Mouse (Mus musculus) intestine, postnatal 0 days (tissue): ENCODE data around the gene Hdc. TPM values are rescaled to one million over a fixed set of nuclear protein-coding genes. Genes with fewer than 3 reads are reported as not detected.

Source experiments
- ATAC-seq: fragments of 200-750 bp; cut with Nextera tagmentation; 2 replicates; pipeline ENCODE4 v1.8.0; 2017; ENCODE audit warnings: mild to moderate bottlenecking, moderate TSS enrichment, moderate library complexity
- H3K27ac ChIP-seq: fragments of 300-500 bp; sonication (generic); 2 replicates; pipeline ENCODE4 v1.5.1; 2014; ENCODE audit warnings: mild to moderate bottlenecking, low read depth, low read length, moderate library complexity
- H3K27me3 ChIP-seq: fragments of 300-500 bp; sonication (generic); replicated peaks from 2 replicates; pipeline ENCODE4 v1.6.1; 2014; ENCODE audit warnings: low read length, mixed read lengths; ENCODE audit not compliant: control insufficient read depth, insufficient read depth
- H3K36me3 ChIP-seq: fragments of 300-500 bp; sonication (generic); 2 replicates; pipeline ENCODE4 v1.6.1; 2014; ENCODE audit warnings: mild to moderate bottlenecking, moderate library complexity; ENCODE audit not compliant: control insufficient read depth, insufficient read depth
- H3K4me1 ChIP-seq: fragments of 300-500 bp; sonication (generic); replicated peaks from 2 replicates; pipeline ENCODE4 v1.6.1; 2014; ENCODE audit warnings: antibody characterized with exemption, low read length, mixed read lengths; ENCODE audit not compliant: control insufficient read depth, insufficient read depth
- H3K4me2 ChIP-seq: fragments of 300-500 bp; sonication (generic); replicated peaks from 2 replicates; pipeline ENCODE4 v1.6.1; 2014; ENCODE audit warnings: low read depth, mild to moderate bottlenecking, moderate library complexity
- H3K4me3 ChIP-seq: fragments of 300-500 bp; sonication (generic); 2 replicates; pipeline ENCODE4 v1.5.1; 2014; ENCODE audit warnings: low read depth, low read length
- H3K9ac ChIP-seq: fragments of 300-500 bp; sonication (generic); 2 replicates; pipeline ENCODE4 v1.6.1; 2014; ENCODE audit warnings: mild to moderate bottlenecking, low read depth, low read length
- H3K9me3 ChIP-seq: fragments of 300-500 bp; sonication (generic); 2 replicates; pipeline ENCODE4 v1.6.1; 2016; ENCODE audit warnings: mixed run types; ENCODE audit not compliant: control insufficient read depth
- CTCF ChIP-seq: sonication (generic); IDR thresholded peaks from 2 replicates; pipeline ENCODE4 v1.5.1; 2016; ENCODE audit warnings: low read depth, mild to moderate bottlenecking, control low read depth, antibody characterized with exemption, moderate library complexity
- WGBS: fragments of 180-500 bp; shearing (Covaris S2); extraction: QIAGEN DNeasy Blood & Tissue Kit; methylation state at CpG from one replicate; pipeline ENCODE4 v1.1.7; 2014; 5-methylcytosine and 5-hydroxymethylcytosine counted together
- polyA plus RNA-seq: library from polyadenylated mRNA; unstranded; fragments of >200 nt; fragmentation: Nextera tagmentation; extraction: Ambion mirVana; gene quantifications from 2 replicates; pipeline ENCODE4 v1.2.1, GENCODE M21; 2015

The Hdc gene
- polyA plus RNA-seq, 1 experiment from 2014 or later, result 1.2 TPM

DNA sequence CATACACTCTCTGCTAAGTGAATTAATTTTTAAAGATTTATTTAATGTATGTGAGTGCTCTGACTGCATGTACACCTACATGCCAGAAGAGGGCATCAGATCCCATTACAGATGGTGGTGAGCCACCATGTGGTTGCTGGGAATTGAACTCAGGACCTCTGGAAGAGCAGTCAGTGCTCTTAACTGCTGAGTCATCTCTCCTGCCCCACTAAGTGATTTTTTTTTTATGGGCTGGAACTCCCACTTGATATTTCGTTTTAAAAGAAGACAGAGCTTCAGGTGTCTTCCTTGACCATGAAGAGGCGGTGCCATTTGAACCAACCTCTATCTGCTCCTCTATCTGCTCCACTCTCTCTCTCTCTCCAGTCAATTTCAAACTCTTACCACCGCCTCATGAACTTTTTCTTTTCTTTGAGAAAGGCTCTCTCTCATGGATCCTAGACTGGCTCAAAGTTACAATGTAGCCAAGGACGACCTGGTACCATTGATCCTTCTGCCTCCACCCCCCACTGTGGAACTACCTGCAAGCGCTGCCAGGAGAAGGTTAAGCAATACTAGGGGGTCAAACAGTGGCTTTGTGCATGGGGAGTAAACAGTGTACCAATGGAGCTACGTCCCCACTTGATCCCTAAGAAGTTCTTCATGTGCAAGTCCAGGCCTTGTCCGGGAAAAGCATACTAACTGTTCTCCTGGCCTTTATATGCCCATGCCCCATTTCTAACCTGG, 22.6 kb downstream of the Hdc start:
- peak overlapping the region; percentile 5; the same call in 1 of the 2 replicates for H3K27ac ChIP-seq
- no peaks in the 10 kb centered on the region for H3K9me3 ChIP-seq
- TF ChIP-seq CTCF, result peak; percentile 25; the same call in 1 of the 2 replicates
- no peak overlapping the region for H3K4me3 ChIP-seq
- 0 out of 2 replicates have a peak, but pooled peaks cover 4% of the 10 kb centered on the region for H3K27me3 ChIP-seq
- no peaks in the 10 kb centered on the region for H3K36me3 ChIP-seq
- H3K4me1 ChIP-seq, result no peaks in the 10 kb centered on the region
- ATAC-seq, result no peak
- WGBS, result 88% methylated on average over 7 of the region's 7 CpGs
- H3K4me2 ChIP-seq, result no peak overlapping the region
- no peak overlapping the region for H3K9ac ChIP-seq

DNA sequence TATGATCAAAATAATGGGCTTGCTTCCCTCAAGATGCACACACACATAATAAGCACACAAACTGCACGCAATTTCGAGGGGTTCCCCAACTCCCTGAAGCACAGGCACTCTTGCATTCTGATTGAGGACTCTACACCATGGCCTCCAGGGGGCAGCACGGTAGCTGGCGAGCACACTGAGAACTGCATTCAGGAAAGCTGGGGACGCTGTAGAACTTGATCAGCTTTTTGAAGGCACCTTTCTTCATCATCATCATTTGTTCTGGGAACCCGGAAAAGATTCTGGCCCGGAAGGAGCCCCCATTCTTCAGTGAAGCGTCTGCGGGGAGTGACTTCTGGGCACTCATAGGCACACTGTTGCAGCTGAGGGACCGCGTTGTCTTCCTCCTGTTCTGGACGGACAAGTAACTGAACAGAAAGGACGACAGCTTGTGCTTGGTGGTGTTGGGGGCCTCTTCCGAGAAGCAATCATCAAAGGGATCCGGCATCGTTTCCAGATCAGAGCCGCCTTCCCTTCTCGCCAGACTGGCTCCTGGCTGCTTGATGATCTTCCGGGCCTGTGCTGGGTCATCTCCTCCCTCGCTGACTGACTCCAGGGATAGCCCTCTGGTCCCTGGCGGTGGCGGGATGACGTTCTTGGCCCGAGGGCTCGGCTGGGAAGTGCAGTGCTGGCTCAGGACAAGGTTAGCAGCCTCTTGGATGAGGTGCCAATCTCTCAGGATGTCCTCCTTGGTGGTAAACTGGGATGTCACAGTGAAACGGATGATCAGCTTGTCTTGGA, 25.1 kb downstream of the Hdc start:
- 0 out of 2 replicates have a peak, but pooled peaks have one; percentile 42 for ATAC-seq
- peak; percentile 92 for TF ChIP-seq CTCF
- Histone ChIP-seq H3K4me3 (peak overlapping the region; percentile 35), H3K4me2 (peak overlapping the region; percentile 69), H3K27ac (no peak overlapping the region), H3K9ac (no peak overlapping the region), H3K4me1 (no peaks in the 10 kb centered on the region), H3K36me3 (no peaks in the 10 kb centered on the region), H3K27me3 (no peaks in the 10 kb centered on the region), H3K9me3 (no peaks in the 10 kb centered on the region)
- 28% methylated on average over 26 of the region's 26 CpGs for WGBS

DNA sequence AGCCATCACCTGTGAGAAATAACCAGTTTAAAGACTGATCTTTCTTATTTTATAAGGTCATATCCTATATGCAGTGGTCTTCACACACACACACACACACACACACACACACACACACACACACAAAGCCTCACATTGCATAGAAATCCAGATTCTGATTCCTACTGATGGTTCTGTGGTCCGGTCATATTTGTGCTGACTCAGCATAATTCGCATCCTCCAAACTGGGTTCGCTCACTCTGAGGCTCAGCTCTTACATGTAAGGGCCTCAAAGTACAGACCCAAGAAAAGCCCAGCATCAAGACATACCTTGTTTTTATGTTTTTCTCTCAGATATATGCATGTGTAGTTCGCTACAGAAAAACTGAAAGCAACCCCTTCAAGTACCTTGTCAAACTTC, 27.8 kb downstream of the Hdc start:
- H3K27ac ChIP-seq, result no peak overlapping the region
- no peaks in the 10 kb centered on the region for H3K9me3 ChIP-seq
- H3K36me3 ChIP-seq, result no peaks in the 10 kb centered on the region
- H3K4me2 ChIP-seq, result no peak overlapping the region
- no peaks in the 10 kb centered on the region for H3K27me3 ChIP-seq
- WGBS, result 87% methylated on average over 4 of the region's 4 CpGs
- H3K4me3 ChIP-seq, result no peak overlapping the region
- H3K4me1 ChIP-seq, result no peaks in the 10 kb centered on the region
- no peak overlapping the region for H3K9ac ChIP-seq
- no peak for ATAC-seq
- no peak for TF ChIP-seq CTCF

DNA sequence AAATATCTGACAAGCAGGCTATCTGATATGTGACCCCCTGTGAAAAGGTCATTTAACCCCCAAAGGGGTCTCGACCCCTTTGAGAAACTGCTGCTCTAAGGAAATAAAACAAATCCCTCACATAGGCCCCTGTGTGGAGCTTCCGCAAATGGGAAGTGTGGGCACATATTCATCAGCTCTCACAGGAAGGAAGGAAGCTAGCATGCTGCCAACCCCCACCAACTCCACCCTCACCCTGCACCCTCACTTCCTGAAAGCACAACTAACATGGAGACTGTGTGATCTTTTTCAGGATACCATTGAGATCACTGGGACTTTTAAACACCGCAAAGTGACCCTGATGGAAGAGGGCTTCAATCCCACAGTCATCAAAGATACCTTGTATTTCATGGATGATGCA, 31.6 kb downstream of the Hdc start:
- Histone ChIP-seq H3K4me1 (no peaks in the 10 kb centered on the region), H3K27me3 (no peaks in the 10 kb centered on the region), H3K36me3 (no peaks in the 10 kb centered on the region), H3K9me3 (no peaks in the 10 kb centered on the region), H3K4me3 (no peak overlapping the region), H3K27ac (no peak overlapping the region), H3K4me2 (no peak overlapping the region), H3K9ac (no peak overlapping the region)
- no peak for ATAC-seq
- no peak for TF ChIP-seq CTCF
- WGBS, result 79% methylated on average over 3 of the region's 3 CpGs

DNA sequence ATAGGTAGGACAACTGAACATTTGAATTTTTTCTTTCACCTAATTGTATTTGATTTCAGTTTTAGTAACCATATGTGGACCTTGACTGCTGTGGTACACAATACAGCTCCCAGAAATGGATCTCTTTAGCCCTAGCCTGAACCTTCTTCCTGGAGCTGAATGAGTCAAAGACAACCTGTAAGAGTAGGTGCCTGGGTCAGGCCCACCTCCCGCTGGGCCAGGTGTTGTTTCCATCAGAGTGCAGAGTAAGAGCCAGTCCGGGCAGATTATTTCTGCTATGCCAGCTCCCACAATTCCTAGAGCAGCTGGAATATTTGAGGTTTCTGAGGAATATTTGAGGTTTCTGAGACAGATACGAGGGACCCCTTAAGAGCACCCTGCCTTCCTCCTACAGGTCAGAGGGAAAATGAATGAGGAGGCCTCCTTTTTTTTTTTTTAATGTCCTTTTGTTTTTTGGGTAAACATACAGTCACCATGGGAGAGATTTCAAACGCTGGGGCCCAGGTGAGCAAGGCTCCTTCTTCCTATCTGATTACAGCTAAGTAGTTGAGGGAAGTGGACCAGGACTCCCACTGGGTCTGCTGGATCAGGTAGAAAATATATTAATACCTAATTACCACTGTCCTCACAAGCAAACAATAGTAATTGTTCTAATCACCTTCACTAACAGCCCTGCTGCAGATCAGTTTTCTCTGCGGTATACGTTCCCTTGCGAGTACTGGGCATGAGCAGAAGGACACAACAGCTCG, 34.3 kb downstream of the Hdc start:
- no peak for ATAC-seq

DNA sequence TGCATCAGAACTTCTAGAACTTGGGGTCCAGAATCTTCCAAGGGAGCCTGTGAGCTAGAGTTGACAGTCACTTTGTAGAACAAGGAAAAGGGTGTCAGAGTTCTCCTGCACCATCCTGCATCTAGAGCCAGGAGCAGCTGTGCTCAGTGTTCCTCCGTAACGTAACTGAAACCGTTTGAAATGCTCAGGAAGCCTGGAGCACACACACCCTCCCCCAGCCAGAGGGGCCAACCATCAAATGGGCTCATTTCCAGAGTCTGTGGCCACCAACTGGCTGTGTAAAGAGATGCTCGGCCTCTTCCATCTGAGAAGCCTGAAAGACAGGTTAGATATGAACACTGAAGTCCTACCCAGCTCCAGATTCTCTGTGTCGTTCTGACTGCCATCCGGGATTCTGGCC, 35.1 kb downstream of the Hdc start:
- no peak for ATAC-seq
- no peak for TF ChIP-seq CTCF
- WGBS, result 67% methylated on average over 6 of the region's 6 CpGs

More for the DNA sequence above, 34.3 kb downstream of the Hdc start:
- Histone ChIP-seq H3K4me2 (no peak overlapping the region), H3K27ac (no peak overlapping the region), H3K36me3 (no peaks in the 10 kb centered on the region), H3K27me3 (no peaks in the 10 kb centered on the region), H3K9me3 (no peaks in the 10 kb centered on the region), H3K9ac (no peak overlapping the region), H3K4me3 (no peak overlapping the region), H3K4me1 (no peaks in the 10 kb centered on the region)
- TF ChIP-seq CTCF, result no peak
- WGBS, result 79% methylated on average over 8 of the region's 8 CpGs

More for the DNA sequence above, 35.1 kb downstream of the Hdc start:
- Histone ChIP-seq H3K27me3 (no peaks in the 10 kb centered on the region), H3K9me3 (no peaks in the 10 kb centered on the region), H3K4me1 (no peaks in the 10 kb centered on the region), H3K4me2 (no peak overlapping the region), H3K27ac (no peak overlapping the region), H3K4me3 (no peak overlapping the region), H3K36me3 (no peaks in the 10 kb centered on the region), H3K9ac (no peak overlapping the region)
